Mouse (Mus musculus): ENCODE data around the gene Cops8. TPM values are rescaled to one million over a fixed set of nuclear protein-coding genes. Genes with fewer than 3 reads are reported as not detected.
A peak's percentile ranks its signal among the peaks of the same experiment; 100 is the strongest.

Cops8 gene
- total and polyA plus RNA-seq, 3 experiments: 39.2 to 110 (median 85.0) TPM

GRCm38 (mm10) chr1:90574845-90575244, 27.9 kb upstream of the Cops8 start:
- ATAC-seq (ENCODE audit: extremely low read depth, insufficient number of reproducible peaks, low FRiP score, poor library complexity, severe bottlenecking) (no peak), DNase-seq (ENCODE audit: low spot score) (no peak)
- H3K27me3 ChIP-seq (ENCODE audit: insufficient read depth, low read length): no peaks in the 10 kb centered on the region
- TF ChIP-seq POLR2AphosphoS5 (IDR thresholded peaks at IDR 0.05; ENCODE audit: insufficient replicate concordance, low read depth, low read length): no peak
- no peak for TF ChIP-seq TAL1 (conservative IDR thresholded peaks at IDR 0.05; ENCODE audit: low read depth, low read length)
- TF ChIP-seq GATA2 (IDR thresholded peaks at IDR 0.05; ENCODE audit: borderline replicate concordance, low read depth, low read length): no peak
- no peak for TF ChIP-seq CTCF (IDR thresholded peaks at IDR 0.05; ENCODE audit: low read depth, low read length)
- no peak for TF ChIP-seq GATA1 (IDR thresholded peaks at IDR 0.05; ENCODE audit: borderline replicate concordance, low read length)
- no peaks in the 10 kb centered on the region for H3K36me3 ChIP-seq (replicated peaks)
- H3K4me1 ChIP-seq (ENCODE audit: insufficient read depth, low read depth, low read length): no peaks in the 10 kb centered on the region
- peaks cover 65% of the 10 kb centered on the region for H3K9me3 ChIP-seq (replicated peaks)
- H3K4me3 ChIP-seq (ENCODE audit: low read depth, low read length): no peak overlapping the region

- peaks cover 51% of the 10 kb centered on the region for H3K9me3 ChIP-seq (replicated peaks)
- DNase-seq (ENCODE audit: low spot score) (no peak), ATAC-seq (ENCODE audit: extremely low read depth, insufficient number of reproducible peaks, low FRiP score, poor library complexity, severe bottlenecking) (no peak)
- no peaks in the 10 kb centered on the region for H3K4me1 ChIP-seq (ENCODE audit: insufficient read depth, low read depth, low read length)
- TF ChIP-seq POLR2AphosphoS5 (IDR thresholded peaks at IDR 0.05; ENCODE audit: insufficient replicate concordance, low read depth, low read length): no peak
- TF ChIP-seq GATA1 (IDR thresholded peaks at IDR 0.05; ENCODE audit: borderline replicate concordance, low read length): no peak
- no peak for TF ChIP-seq TAL1 (conservative IDR thresholded peaks at IDR 0.05; ENCODE audit: low read depth, low read length)
- H3K36me3 ChIP-seq (replicated peaks): no peaks in the 10 kb centered on the region
- H3K4me3 ChIP-seq (ENCODE audit: low read depth, low read length): no peak overlapping the region
- H3K27me3 ChIP-seq (ENCODE audit: insufficient read depth, low read length): no peaks in the 10 kb centered on the region
Measured at GRCm38 (mm10) chr1:90577417-90577816, 25.4 kb upstream of the Cops8 start.

GRCm38 (mm10) chr1:90582635-90583034, 20.1 kb upstream of the Cops8 start:
- ATAC-seq (ENCODE audit: extremely low read depth, insufficient number of reproducible peaks, low FRiP score, poor library complexity, severe bottlenecking): no peak
- Histone ChIP-seq H3K27me3 (ENCODE audit: insufficient read depth, low read length) (no peaks in the 10 kb centered on the region), H3K4me1 (ENCODE audit: insufficient read depth, low read depth, low read length) (no peaks in the 10 kb centered on the region), H3K4me3 (ENCODE audit: low read depth, low read length) (no peak overlapping the region), H3K36me3 (replicated peaks) (no peaks in the 10 kb centered on the region), H3K9me3 (replicated peaks) (peaks cover 32% of the 10 kb centered on the region)
- DNase-seq (ENCODE audit: low spot score): no peak
- no peak for TF ChIP-seq CTCF (IDR thresholded peaks at IDR 0.05; ENCODE audit: low read depth, low read length)
- TF ChIP-seq TAL1 (conservative IDR thresholded peaks at IDR 0.05; ENCODE audit: low read depth, low read length): no peak
- no peak for TF ChIP-seq POLR2AphosphoS5 (IDR thresholded peaks at IDR 0.05; ENCODE audit: insufficient replicate concordance, low read depth, low read length)
- no peak for TF ChIP-seq GATA1 (IDR thresholded peaks at IDR 0.05; ENCODE audit: borderline replicate concordance, low read length)
- no peak for TF ChIP-seq GATA2 (IDR thresholded peaks at IDR 0.05; ENCODE audit: borderline replicate concordance, low read depth, low read length)

- TF ChIP-seq GATA1 (IDR thresholded peaks at IDR 0.05; ENCODE audit: borderline replicate concordance, low read length): no peak
- no peak for TF ChIP-seq TAL1 (conservative IDR thresholded peaks at IDR 0.05; ENCODE audit: low read depth, low read length)
- TF ChIP-seq CTCF (IDR thresholded peaks at IDR 0.05; ENCODE audit: low read depth, low read length): peak; percentile 51; the same call in 1 of the 2 replicates
Measured at GRCm38 (mm10) chr1:90588021-90588734, 14.6 kb upstream of the Cops8 start.

GRCm38 (mm10) chr1:90590797-90591196, 12.0 kb upstream of the Cops8 start:
- ATAC-seq (ENCODE audit: extremely low read depth, insufficient number of reproducible peaks, low FRiP score, poor library complexity, severe bottlenecking) (no peak), DNase-seq (ENCODE audit: low spot score) (no peak)
- Histone ChIP-seq H3K27me3 (ENCODE audit: insufficient read depth, low read length) (no peaks in the 10 kb centered on the region), H3K4me3 (ENCODE audit: low read depth, low read length) (no peak overlapping the region), H3K9me3 (replicated peaks) (peaks cover 8% of the 10 kb centered on the region; the same call in 1 of the 2 replicates), H3K36me3 (replicated peaks) (no peaks in the 10 kb centered on the region), H3K4me1 (ENCODE audit: insufficient read depth, low read depth, low read length) (no peaks in the 10 kb centered on the region)
- TF ChIP-seq GATA2 (IDR thresholded peaks at IDR 0.05; ENCODE audit: borderline replicate concordance, low read depth, low read length) (no peak), TAL1 (conservative IDR thresholded peaks at IDR 0.05; ENCODE audit: low read depth, low read length) (no peak), POLR2AphosphoS5 (IDR thresholded peaks at IDR 0.05; ENCODE audit: insufficient replicate concordance, low read depth, low read length) (no peak), GATA1 (IDR thresholded peaks at IDR 0.05; ENCODE audit: borderline replicate concordance, low read length) (no peak), CTCF (IDR thresholded peaks at IDR 0.05; ENCODE audit: low read depth, low read length) (no peak)

More at GRCm38 (mm10) chr1:90588021-90588734, 14.6 kb upstream of the Cops8 start:
- ATAC-seq (ENCODE audit: extremely low read depth, insufficient number of reproducible peaks, low FRiP score, poor library complexity, severe bottlenecking) (no peak), DNase-seq (ENCODE audit: low spot score) (no peak)
- Histone ChIP-seq H3K4me3 (ENCODE audit: low read depth, low read length) (no peak overlapping the region), H3K27me3 (ENCODE audit: insufficient read depth, low read length) (no peaks in the 10 kb centered on the region), H3K36me3 (replicated peaks) (no peaks in the 10 kb centered on the region), H3K9me3 (replicated peaks) (peaks cover 25% of the 10 kb centered on the region), H3K4me1 (ENCODE audit: insufficient read depth, low read depth, low read length) (no peaks in the 10 kb centered on the region)

- Histone ChIP-seq H3K9me3 (replicated peaks) (0 out of 2 replicates have a peak, but pooled peaks cover 3% of the 10 kb centered on the region), H3K4me1 (ENCODE audit: insufficient read depth, low read depth, low read length) (no peaks in the 10 kb centered on the region), H3K36me3 (replicated peaks) (no peaks in the 10 kb centered on the region), H3K27me3 (ENCODE audit: insufficient read depth, low read length) (no peaks in the 10 kb centered on the region), H3K4me3 (ENCODE audit: low read depth, low read length) (no peak overlapping the region)
- DNase-seq (ENCODE audit: low spot score): peak; percentile 42
- peak; percentile 58 for ATAC-seq (ENCODE audit: extremely low read depth, insufficient number of reproducible peaks, low FRiP score, poor library complexity, severe bottlenecking)
- no peak for TF ChIP-seq GATA1 (IDR thresholded peaks at IDR 0.05; ENCODE audit: borderline replicate concordance, low read length)
- peak; percentile 80 for TF ChIP-seq CTCF (IDR thresholded peaks at IDR 0.05; ENCODE audit: low read depth, low read length)
Measured at GRCm38 (mm10) chr1:90592784-90593183, 10.0 kb upstream of the Cops8 start.
